ENCODE assay signal across 7 mouse cellular contexts in genomic region chr1:46724810-46725209, GRCm38 (mm10).
A peak's percentile ranks its signal among the peaks of the same experiment; 100 is the strongest.
DNase-seq lines count a peak whose midpoint lies in the region; ATAC-seq and TF ChIP-seq lines count a peak whose summit lies in the region.
"Not testable (repeated sequence)": the region's sequence is repeated elsewhere in the genome, so short reads cannot be mapped to it uniquely, and the experiment has no call there.

No protein-coding gene starts in this region.

- H3K4me2 ChIP-seq in kidney, embryonic 14.5 days (replicated peaks; ENCODE audit: low read depth, low read length); kidney, embryonic 15.5 days; kidney, embryonic 16.5 days (replicated peaks; ENCODE audit: low read depth, low read length); kidney, postnatal 0 days (ENCODE audit: low read length): not testable (repeated sequence)

- peak; percentile 21 for DNase-seq in Muller cell, postnatal 12 days (ENCODE audit: inconsistent ontology term)
- peak; percentile 13 for DNase-seq in kidney, adult 2 months
- DNase-seq in kidney, adult 9 months: peak; percentile 23
- DNase-seq in kidney, postnatal 0 days (ENCODE audit: low spot score): peak; percentile 12

- not testable (repeated sequence) for H3K4me3 ChIP-seq in kidney, adult 2 months (ENCODE audit: insufficient read depth, low read depth, low read length); kidney, embryonic 14.5 days (ENCODE audit: low read length); kidney, embryonic 15.5 days (replicated peaks); kidney, embryonic 16.5 days (ENCODE audit: low read length); kidney, postnatal 0 days (replicated peaks; ENCODE audit: low read depth, low read length)

- ATAC-seq in kidney, embryonic 14.5 days (ENCODE audit: low FRiP score, low TSS enrichment): peak; percentile 73; the same call in 1 of the 2 replicates
- ATAC-seq in kidney, embryonic 15.5 days (replicated peaks; ENCODE audit: low FRiP score): peak; percentile 75
- peak; percentile 59; the same call in 1 of the 2 replicates for ATAC-seq in kidney, embryonic 16.5 days (ENCODE audit: low FRiP score, low TSS enrichment)
- ATAC-seq in kidney, postnatal 0 days (replicated peaks; ENCODE audit: low FRiP score, low read depth): not testable (repeated sequence)

- H3K9me3 ChIP-seq in kidney, embryonic 14.5 days (ENCODE audit: control insufficient read depth, low read length); kidney, embryonic 15.5 days (replicated peaks); kidney, embryonic 16.5 days (ENCODE audit: low read length); kidney, postnatal 0 days (replicated peaks; ENCODE audit: low read length): not testable (repeated sequence)

- not testable (repeated sequence) for TF ChIP-seq POLR2A in kidney, adult 2 months (IDR thresholded peaks at IDR 0.05; ENCODE audit: low read depth, low read length)

- H3K27me3 ChIP-seq in kidney, adult 2 months (replicated peaks; ENCODE audit: control insufficient read depth, insufficient read depth, low read length); kidney, embryonic 14.5 days (ENCODE audit: control insufficient read depth, insufficient read depth, low read length); kidney, embryonic 15.5 days; kidney, embryonic 16.5 days (ENCODE audit: insufficient read depth, low read length); kidney, postnatal 0 days (ENCODE audit: insufficient read depth, low read length): not testable (repeated sequence)

- WGBS in kidney, adult 2 months: 21% methylated on average over 1 of the region's 1 CpGs
- WGBS in kidney, embryonic 14.5 days: 34% methylated on average over 1 of the region's 1 CpGs
- WGBS in kidney, embryonic 15.5 days: 33% methylated on average over 1 of the region's 1 CpGs
- 35% methylated on average over 1 of the region's 1 CpGs for WGBS in kidney, embryonic 16.5 days
- 22% methylated on average over 1 of the region's 1 CpGs for WGBS in kidney, postnatal 0 days

- not testable (repeated sequence) for H3K36me3 ChIP-seq in kidney, adult 2 months (ENCODE audit: control insufficient read depth, insufficient read depth, low read length); kidney, embryonic 14.5 days (ENCODE audit: control insufficient read depth, insufficient read depth, low read length); kidney, embryonic 15.5 days; kidney, embryonic 16.5 days (ENCODE audit: insufficient read depth, low read length); kidney, postnatal 0 days (ENCODE audit: insufficient read depth, low read length)

- H3K4me1 ChIP-seq in kidney, adult 2 months (ENCODE audit: control insufficient read depth, insufficient read depth, low read length); kidney, embryonic 14.5 days (ENCODE audit: control insufficient read depth, insufficient read depth, low read length); kidney, embryonic 15.5 days; kidney, embryonic 16.5 days (ENCODE audit: insufficient read depth, low read length); kidney, postnatal 0 days (replicated peaks; ENCODE audit: insufficient read depth, low read length): not testable (repeated sequence)

- not testable (repeated sequence) for H3K27ac ChIP-seq in kidney, adult 2 months (ENCODE audit: insufficient read depth, low read depth, low read length); kidney, embryonic 14.5 days (ENCODE audit: low read depth, low read length); kidney, embryonic 15.5 days; kidney, embryonic 16.5 days (ENCODE audit: low read length); kidney, postnatal 0 days

- H3K9ac ChIP-seq in kidney, embryonic 14.5 days (ENCODE audit: low read depth, low read length); kidney, embryonic 15.5 days; kidney, embryonic 16.5 days (replicated peaks; ENCODE audit: low read length); kidney, postnatal 0 days (ENCODE audit: low read depth, low read length): not testable (repeated sequence)

- not testable (repeated sequence) for TF ChIP-seq CTCF in kidney, adult 2 months (conservative IDR thresholded peaks at IDR 0.05; ENCODE audit: insufficient read depth, insufficient read length, low read depth, low read length); kidney, postnatal 0 days (IDR thresholded peaks at IDR 0.05; ENCODE audit: low read depth)
